10 mouse cellular contexts compared by ENCODE assay signal in the genomic region with DNA sequence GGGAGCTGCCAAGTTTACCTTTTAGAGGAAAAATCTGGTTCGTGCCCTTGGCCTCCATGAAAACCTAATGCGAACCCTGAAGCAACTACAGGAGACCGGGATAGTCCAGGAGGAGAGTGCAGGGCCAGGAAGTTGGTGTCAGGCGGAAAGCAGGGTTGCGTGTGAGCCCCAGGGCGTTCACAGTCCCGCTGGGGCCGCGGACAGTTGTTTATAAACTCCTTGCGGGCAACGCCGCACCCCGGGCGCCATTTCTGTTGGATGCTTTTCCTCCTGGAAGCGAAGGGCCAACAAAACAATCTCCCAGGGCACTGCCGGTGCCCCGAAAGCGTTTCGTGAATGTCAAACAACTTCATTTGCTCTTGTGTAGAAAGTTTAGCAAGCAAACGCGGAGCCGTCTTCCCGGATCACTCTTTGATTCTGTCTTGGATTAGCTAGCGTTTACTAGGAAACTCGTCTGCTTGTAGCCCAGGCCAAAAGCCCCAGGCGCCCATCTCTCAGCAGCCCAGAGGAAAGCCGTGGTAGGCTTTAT. TPM values are rescaled to one million over a fixed set of nuclear protein-coding genes. Genes with fewer than 3 reads are reported as not detected.
DNase-seq lines count a peak whose midpoint lies in the region; ATAC-seq and TF ChIP-seq lines count a peak whose summit lies in the region.
"Had no signal": no experiment of that assay in that cellular context is flagged by ENCODE, and none has a peak within 500 bp of the region (broad histone marks: within the 10 kb centered on the region; RNA-seq: fewer than 3 reads in every experiment).

No protein-coding gene starts in this region.

- H3K27me3 ChIP-seq in heart, embryonic 10.5 days (ENCODE audit: insufficient read depth, poor library complexity, severe bottlenecking): peaks cover 99% of the 10 kb centered on the region
- peaks cover 63% of the 10 kb centered on the region for H3K27me3 ChIP-seq in hindbrain, postnatal 0 days (ENCODE audit: insufficient read depth, low read length)
- peaks cover 69% of the 10 kb centered on the region for H3K27me3 ChIP-seq in midbrain, embryonic 16.5 days (ENCODE audit: control insufficient read depth, insufficient read depth, low read depth, low read length)
- H3K27me3 ChIP-seq: CH12.LX had no signal

- no peak for DNase-seq in heart, embryonic 10.5 days (ENCODE audit: low spot score)
- no peak for DNase-seq in heart, postnatal 25 days (ENCODE audit: low spot score)
- peak; percentile 66 for DNase-seq in embryo, embryonic 9.5 days (ENCODE audit: extremely low spot score)
- no peak for DNase-seq in hindbrain, postnatal 0 days (ENCODE audit: low spot score)
- no peak for DNase-seq in left cerebral cortex, postnatal 10 days (ENCODE audit: extremely low spot score in 1 of 2, low spot score in 2 of 2)
- no peak for DNase-seq in layer of hippocampus, adult 9-10 months (ENCODE audit: low spot score)
- DNase-seq in adrenal gland, adult 8-10 months: no peak

- H3K9ac ChIP-seq in hindbrain, postnatal 0 days (replicated peaks; ENCODE audit: low read length): no peak overlapping the region
- no peak overlapping the region for H3K9ac ChIP-seq in midbrain, embryonic 16.5 days (ENCODE audit: low read depth, low read length)

- intact Hi-C loops in heart, postnatal 25 days (cut with DNase I): loop anchor here (5.0 kb wide), 1 partner anchor 151 kb away; a partner anchor contains a TSS
- intact Hi-C loops in left cerebral cortex, postnatal 10 days (cut with DNase I): loop anchor here (5.0 kb wide), 1 partner anchor 69 kb away; no protein-coding TSS in a partner anchor

- H3K4me2 ChIP-seq in hindbrain, postnatal 0 days (ENCODE audit: low read depth, low read length): peak overlapping the region; percentile 37
- H3K4me2 ChIP-seq in midbrain, embryonic 16.5 days (ENCODE audit: low read length): peak overlapping the region; percentile 22; the same call in 1 of the 2 replicates

- H3K9me3 ChIP-seq in heart, embryonic 10.5 days: no peaks in the 10 kb centered on the region
- no peaks in the 10 kb centered on the region for H3K9me3 ChIP-seq in hindbrain, postnatal 0 days (ENCODE audit: low read length)
- no peaks in the 10 kb centered on the region for H3K9me3 ChIP-seq in midbrain, embryonic 16.5 days (replicated peaks; ENCODE audit: control insufficient read depth, low read length, poor library complexity, severe bottlenecking)

- H3K4me1 ChIP-seq in heart, embryonic 10.5 days: peaks cover 25% of the 10 kb centered on the region
- no peaks in the 10 kb centered on the region for H3K4me1 ChIP-seq in hindbrain, postnatal 0 days (ENCODE audit: insufficient read depth, low read length)
- H3K4me1 ChIP-seq in midbrain, embryonic 16.5 days (ENCODE audit: control insufficient read depth, insufficient read depth, low read length): peaks cover 3% of the 10 kb centered on the region; the same call in 1 of the 2 replicates

- WGBS in heart, embryonic 10.5 days: under 1% methylated on average over 27 of the region's 27 CpGs
- WGBS in hindbrain, postnatal 0 days: 1% methylated on average over 27 of the region's 27 CpGs
- WGBS in midbrain, embryonic 16.5 days: under 1% methylated on average over 27 of the region's 27 CpGs

- H3K36me3 ChIP-seq in heart, embryonic 10.5 days: no peaks in the 10 kb centered on the region
- no peaks in the 10 kb centered on the region for H3K36me3 ChIP-seq in hindbrain, postnatal 0 days (ENCODE audit: insufficient read depth, low read length)
- H3K36me3 ChIP-seq in midbrain, embryonic 16.5 days (ENCODE audit: control insufficient read depth, insufficient read depth, low read length): no peaks in the 10 kb centered on the region

- no peak for ATAC-seq in hindbrain, postnatal 0 days
- no peak for ATAC-seq in midbrain, embryonic 16.5 days

- H3K27ac ChIP-seq in heart, embryonic 10.5 days: no peak overlapping the region; the same call in 1 of the 2 replicates
- no peak overlapping the region for H3K27ac ChIP-seq in hindbrain, postnatal 0 days
- no peak overlapping the region for H3K27ac ChIP-seq in midbrain, embryonic 16.5 days (ENCODE audit: low read length)

- peak overlapping the region; percentile 53 for H3K4me3 ChIP-seq in heart, embryonic 10.5 days
- H3K4me3 ChIP-seq in hindbrain, postnatal 0 days (ENCODE audit: low read length): 0 out of 2 replicates have a peak overlapping the region, but pooled peaks have one; percentile 10
- H3K4me3 ChIP-seq in midbrain, embryonic 16.5 days (ENCODE audit: low read depth, low read length): no peak overlapping the region; the same call in 1 of the 2 replicates

- TF ChIP-seq CTCF in hindbrain, postnatal 0 days (IDR thresholded peaks at IDR 0.05; ENCODE audit: low read depth): no peak

RNA-seq across cellular contexts. Expression of a gene that starts 11.1 kb away (rescaled TPM):
- 0.48 and 0.82 TPM in 2 replicates for polyA plus RNA-seq in heart, embryonic 10.5 days (2016; fragmentation: Nextera tagmentation; extraction: Ambion mirVana)
- total RNA-seq in heart, postnatal 25 days (2021): not detected
- total RNA-seq in hindbrain, postnatal 0 days (2014; rRNA removed): 0.52 TPM in 1 of 2 replicates, not detected in the other
- 0.72 and 0.74 TPM in 2 replicates for polyA plus RNA-seq in hindbrain, postnatal 0 days (2015; fragmentation: Nextera tagmentation; extraction: Ambion mirVana)
- polyA plus RNA-seq in midbrain, embryonic 16.5 days (2015; fragmentation: Nextera tagmentation; extraction: Ambion mirVana): 1.0 and 1.2 TPM in 2 replicates
- not detected for total RNA-seq in left cerebral cortex, postnatal 10 days (2021)
- total RNA-seq in adrenal gland, adult 8-10 months (2022): under 1 TPM in 2 of 4 experiments, not detected in 2; 0.65 to 0.80 TPM
- total RNA-seq: left cerebral cortex, adult 18-20 months had no signal
